Mouse (Mus musculus) liver (tissue): ENCODE data around the gene Nkrf.

ENCODE experiments used
- DNase-seq: peaks from one replicate; pipeline ENCODE4 v3.0.0-alpha.2; 2020; ENCODE audit warnings: mixed read lengths

The Nkrf gene

DNA sequence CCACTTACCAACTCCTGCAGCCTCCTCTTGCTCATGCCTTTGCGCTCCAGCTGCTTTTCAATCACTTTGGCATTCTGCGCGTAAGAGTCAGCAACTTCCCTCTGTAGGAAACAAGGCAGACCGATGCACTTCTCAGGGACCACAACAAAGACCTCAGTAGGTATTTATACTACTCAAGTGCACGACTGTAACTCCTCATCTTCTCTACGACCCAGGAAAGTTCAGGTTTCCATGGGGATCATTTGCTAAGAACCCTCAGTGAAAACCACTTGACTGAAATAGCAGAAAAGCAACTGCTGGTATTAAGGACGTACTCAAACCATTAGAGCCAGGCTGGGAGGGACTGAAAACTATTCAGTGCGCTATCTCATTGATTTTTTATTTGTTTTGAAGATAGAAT lies 50.1 kb downstream of the Nkrf start:
- DNase-seq: no peak

DNA sequence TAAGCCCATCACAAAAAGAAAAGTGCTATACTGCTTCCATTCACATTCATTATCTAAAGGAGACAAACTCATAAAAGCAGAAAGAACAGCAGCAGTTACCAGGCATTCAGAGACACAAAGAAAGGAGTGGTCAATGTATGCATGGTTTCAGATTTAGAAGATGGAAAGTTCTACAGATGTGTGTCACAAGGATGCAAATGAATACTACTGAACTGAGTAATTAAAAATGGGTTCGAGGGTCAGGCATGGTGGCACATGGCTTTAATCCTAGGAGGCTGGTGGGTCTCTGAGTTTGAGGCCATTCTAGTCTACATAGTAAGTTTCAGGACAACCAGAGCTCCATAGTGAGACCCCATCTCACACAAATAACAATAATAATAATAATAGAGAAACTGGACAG lies 55.5 kb downstream of the Nkrf start:
- DNase-seq: no peak

GRCm38 (mm10) chrX:36843346-36843990 lies 59.2 kb downstream of the Nkrf start:
- no peak for DNase-seq

DNA sequence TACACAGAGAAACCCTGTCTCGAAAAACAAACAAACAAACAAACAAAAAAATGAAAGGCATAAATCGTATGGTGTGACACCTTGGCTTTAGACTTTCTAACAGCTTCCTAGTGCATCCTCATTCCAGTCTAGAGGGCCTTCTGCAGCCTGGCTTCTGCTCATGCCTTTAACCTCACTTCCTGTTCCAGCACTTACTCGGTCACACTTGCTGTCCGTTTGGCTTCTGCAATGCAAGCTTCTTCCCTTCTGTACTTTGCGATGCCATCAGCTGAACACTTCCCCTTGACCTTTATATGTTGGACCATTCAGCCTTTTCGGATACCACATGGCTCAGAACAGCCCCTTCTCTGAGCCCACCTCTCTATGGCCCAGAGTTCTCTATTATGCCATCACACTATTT lies 61.0 kb downstream of the Nkrf start:
- no peak for DNase-seq

GRCm38 (mm10) chrX:36839391-36839790 lies 63.3 kb downstream of the Nkrf start:
- no peak for DNase-seq
